Mouse (Mus musculus): ENCODE results near the gene Mospd3.

The Mospd3 gene

DNA sequence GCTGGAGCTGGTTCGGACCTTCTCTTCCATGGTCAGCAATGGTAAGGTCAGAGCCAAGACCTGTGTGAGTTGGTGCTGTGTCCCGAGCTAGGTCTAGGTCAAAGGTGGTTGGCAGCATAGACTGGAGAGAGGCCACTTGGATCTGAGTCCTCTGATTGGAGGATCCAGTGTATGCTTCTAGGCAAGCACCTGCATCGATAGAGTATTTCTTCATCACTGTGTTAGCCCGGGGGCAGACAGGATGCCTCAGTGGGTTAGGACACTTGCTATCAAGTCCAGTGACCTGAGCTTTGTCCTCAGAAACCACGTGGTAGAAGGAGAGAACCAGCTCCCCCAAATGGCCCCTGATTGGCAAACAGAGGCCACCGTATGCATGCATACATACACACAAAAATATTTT lies 20.6 kb downstream of the Mospd3 start:
- DNase-seq (ENCODE audit: low read depth, low spot score) = no peak

- DNase-seq (ENCODE audit: low read depth, low spot score) = no peak
Observed at GRCm38 (mm10) chr5:137574470-137574901, 26.4 kb downstream of the Mospd3 start.

DNA sequence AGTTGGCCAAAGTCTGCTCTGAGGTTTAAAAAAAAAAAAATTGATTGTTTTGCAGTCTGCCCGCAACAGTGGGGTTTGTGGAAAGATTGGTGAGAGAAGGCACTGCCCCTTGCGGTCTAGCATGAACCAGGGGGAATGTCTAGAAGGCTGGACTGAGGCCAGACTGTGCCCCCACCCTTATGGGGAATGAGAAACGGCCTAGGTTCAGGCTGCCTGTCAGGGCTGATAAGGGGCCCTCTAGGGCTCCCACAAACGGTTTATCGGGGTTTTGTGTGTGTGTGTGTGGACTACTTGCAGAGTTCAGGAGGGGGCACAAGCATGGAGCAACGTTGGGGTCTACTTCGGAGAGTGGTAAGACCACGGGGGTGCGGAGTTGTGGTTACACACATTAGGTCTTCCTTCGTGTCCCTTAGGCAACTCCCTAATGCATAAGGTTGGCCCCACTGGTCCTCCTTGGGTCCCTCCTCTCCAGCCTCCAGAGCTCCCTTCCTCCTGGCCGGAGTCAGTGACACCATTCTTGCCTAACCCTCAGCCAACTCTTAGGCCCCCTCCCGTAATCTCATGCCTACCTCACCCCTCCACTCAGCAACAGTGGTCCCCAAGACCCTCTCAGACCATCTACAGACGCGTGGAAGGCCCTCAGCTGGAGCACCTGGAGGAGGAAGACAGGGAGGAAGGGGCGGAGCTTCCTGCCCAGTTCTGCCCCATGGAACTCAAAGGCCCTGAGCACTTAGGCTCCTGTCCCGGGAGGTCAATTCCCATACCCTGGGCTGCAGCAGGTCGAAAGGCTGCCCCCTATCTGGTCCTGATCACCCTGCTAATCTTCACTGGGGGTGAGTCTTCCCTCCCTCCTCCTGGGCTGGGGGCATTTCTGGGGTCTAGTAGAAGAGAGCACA lies 29.9 kb downstream of the Mospd3 start:
- no peak for DNase-seq (ENCODE audit: low read depth, low spot score)

DNA sequence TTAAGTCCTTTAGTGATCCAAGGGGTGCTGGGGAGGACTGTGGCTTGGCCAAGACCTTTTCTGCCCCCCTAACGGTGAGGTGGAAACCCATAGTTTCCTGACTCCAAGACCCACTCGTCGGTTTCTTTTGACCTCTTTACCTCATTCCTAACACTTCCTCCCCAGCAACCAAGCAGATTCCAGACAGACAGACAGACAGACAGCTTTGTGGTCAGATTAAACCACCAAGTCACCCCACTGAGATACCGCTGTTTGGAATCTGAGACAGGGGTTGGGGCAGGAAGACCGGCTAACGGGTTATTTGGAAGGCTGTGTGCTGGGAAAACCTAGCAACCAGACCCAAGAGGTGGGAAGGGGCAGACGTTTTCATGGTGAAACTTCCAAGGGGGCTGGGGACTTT lies 30.7 kb downstream of the Mospd3 start:
- no peak for DNase-seq (ENCODE audit: low read depth, low spot score)

DNA sequence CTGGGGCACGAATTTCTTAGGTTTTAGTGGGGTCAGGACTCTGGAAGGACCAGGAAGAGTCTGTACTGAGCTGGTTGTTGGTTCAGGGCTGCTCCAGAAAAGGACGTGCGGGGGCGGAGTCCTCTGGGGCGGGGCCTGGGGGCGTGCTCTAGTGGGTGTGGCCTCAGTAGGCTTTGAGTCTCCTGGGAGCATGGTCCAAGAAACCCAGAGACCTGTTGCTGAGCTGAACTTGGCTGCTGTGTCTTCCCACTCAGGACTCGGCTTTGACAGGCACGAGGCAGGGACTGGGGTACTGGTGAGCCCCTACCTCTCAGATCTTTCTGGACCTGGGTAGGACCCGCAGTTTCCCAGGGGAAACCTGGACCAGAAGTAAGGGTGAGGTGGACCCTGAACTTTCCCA lies 31.2 kb downstream of the Mospd3 start, which contains the start of gene Tfr2:
Tfr2 (plus strand) TSS at position 176 of the 400 bp plus-strand sequence.
- DNase-seq (ENCODE audit: low read depth, low spot score) = no peak

GRCm38 (mm10) chr5:137569031-137569430 lies 31.8 kb downstream of the Mospd3 start:
- DNase-seq (ENCODE audit: low read depth, low spot score) = no peak

DNA sequence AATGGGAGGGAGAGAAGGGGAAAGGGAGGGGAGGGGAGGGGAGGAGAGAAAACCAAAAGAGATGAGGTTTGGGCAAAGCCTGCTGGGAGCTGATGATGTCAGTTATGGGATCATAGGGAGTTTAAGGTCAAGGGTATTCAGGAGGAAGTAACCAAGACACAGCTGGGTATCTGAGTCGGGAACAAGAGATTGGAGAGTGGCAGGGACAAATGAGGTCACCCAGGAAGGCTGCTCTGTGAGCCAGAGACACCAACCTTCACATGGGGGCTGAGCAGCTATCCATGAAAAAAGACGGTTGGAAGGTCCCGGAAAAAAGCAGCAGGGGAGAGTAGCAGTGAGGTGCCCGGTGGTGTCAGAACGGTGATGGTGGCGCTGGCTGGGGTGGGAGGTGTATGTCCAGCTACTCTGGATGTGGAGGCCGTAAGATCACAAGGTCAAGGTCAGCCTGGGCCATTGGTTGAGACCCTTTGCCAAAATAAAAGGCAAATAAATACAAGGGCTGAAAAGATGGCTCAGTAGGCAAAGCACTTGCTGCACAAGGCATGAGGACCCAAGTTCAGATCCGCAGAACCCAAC lies 32.5 kb downstream of the Mospd3 start:
- DNase-seq (ENCODE audit: low read depth, low spot score) = no peak

GRCm38 (mm10) chr5:137566416-137566815 lies 34.4 kb downstream of the Mospd3 start:
- no peak for DNase-seq (ENCODE audit: low read depth, low spot score)

GRCm38 (mm10) chr5:137565744-137566143 lies 35.1 kb downstream of the Mospd3 start:
- no peak for DNase-seq (ENCODE audit: low read depth, low spot score)

- no peak for DNase-seq (ENCODE audit: low read depth, low spot score)
Observed at GRCm38 (mm10) chr5:137562965-137563364, 37.9 kb downstream of the Mospd3 start.

DNA sequence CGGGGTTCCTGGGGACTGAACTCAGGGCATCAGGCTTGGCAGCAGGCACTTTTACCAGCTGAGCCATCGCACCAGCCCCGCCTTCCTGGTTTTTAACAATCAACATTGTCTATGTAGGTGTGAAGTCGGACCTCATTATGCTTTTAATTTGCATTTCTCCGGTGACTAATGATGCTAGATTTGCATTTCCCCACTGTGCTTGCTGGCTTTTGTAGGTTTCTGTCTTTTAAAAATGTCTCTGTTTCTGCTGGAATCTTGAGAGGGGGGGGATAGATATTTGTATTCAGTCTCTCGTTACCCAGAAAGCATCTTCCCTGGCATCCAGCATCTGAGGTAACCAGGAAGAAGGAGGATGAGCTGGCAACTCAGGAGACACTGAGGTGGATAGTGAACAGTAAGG lies 39.3 kb downstream of the Mospd3 start:
- DNase-seq (ENCODE audit: low read depth, low spot score) = no peak

DNA sequence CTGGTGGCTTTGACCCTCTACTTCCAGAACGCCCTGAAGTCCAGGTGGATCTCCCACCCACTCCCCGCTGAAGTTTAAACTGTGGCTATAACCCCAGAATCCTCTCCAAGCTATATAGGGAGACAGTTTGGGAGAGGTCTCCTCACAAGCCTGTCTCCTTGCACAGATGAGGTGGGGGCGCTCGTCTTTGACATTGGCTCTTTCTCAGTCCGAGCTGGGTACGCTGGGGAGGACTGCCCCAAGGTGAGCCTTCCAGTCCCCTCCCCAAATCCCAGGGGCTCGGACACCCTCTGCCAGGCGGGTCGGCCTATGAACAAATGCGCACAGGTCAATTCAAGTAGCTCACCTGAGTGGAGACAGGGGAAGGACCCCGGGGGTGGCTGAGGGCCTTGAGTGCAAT lies 47.0 kb downstream of the Mospd3 start:
- no peak for DNase-seq (ENCODE audit: low read depth, low spot score)

DNA sequence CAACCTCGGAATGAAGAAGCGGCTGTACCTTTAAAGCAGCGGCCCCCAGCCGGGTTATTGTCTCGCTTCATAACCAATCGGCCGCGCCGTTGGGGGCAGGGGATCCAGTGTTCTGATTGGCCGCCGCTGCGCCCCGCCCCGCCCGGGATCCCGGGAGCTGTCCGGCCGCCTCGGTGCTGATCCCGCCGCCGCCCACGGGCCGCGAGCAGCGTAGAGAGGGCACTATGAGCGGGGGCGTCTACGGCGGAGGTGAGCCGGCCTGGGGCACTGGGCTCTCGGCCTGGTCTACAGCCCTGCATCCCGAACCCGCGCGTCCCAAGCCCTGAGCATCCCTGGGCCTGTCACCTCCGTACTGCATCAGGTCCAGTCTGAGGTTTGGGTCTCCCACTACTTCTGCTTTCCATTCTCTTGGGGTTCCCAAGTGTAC lies 47.4 kb downstream of the Mospd3 start, which contains the start of gene Actl6b:
Actl6b (plus strand) TSS at position 107 of the 427 bp plus-strand sequence.
- DNase-seq (ENCODE audit: low read depth, low spot score) = peak; percentile 84

DNA sequence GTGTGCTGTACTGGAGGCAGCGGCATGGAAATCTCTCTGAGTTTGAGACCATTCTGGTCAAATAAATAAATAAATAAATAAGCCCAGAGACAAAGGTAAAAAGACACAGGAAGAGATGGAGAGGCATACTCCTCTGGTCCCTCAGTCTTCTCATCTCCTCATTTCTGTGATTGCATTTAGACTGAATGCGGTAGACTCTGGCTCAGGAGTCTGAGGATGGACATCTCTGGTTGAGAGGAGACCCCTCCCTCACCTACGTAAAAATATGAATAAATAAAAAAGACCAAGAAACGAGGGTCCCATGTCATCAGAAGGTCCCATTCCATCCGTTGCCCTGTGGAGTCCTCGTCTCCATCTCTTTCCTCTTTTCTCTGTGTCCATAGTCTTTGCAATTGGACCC lies 47.9 kb downstream of the Mospd3 start:
- no peak for DNase-seq (ENCODE audit: low read depth, low spot score)

GRCm38 (mm10) chr5:137551119-137551518 lies 49.7 kb downstream of the Mospd3 start:
- DNase-seq (ENCODE audit: low read depth, low spot score) = no peak

DNA sequence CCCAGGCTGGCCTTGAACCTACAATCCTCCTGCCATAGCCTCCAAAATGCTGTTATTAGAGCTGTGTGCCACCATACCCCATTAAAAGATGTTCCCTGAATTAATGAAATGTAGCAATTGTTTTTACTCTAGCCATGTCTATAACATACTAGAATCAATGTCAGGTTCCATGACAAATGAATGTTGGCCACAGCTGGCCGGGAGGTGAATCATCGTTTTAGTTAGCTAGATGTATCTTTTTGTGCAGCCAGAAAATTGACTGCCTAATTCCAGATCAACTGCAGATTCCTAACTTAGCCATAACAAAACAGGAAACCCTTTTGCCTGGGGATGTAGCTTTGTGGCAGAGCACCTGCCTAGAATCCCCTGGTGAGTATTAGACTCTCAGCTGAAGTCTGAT lies 51.0 kb downstream of the Mospd3 start:
- DNase-seq (ENCODE audit: low read depth, low spot score) = no peak
